Mouse (Mus musculus) natural killer cell, adult 2 months (primary cell): ENCODE measurements around the gene Rgs8.

Experiments
- DNase-seq, 2 experiments: peaks; one replicate each; pipeline ENCODE4 v3.0.0; 2022; ENCODE audit warnings: low spot score in 2 of 2

Gene Rgs8

GRCm38 (mm10) chr1:153741551-153742316 is 88.9 kb downstream of the Rgs8 start:
- no peak for DNase-seq

- DNase-seq = peak; percentile 66 to 76
Observed at GRCm38 (mm10) chr1:153742374-153743155, 89.7 kb downstream of the Rgs8 start.

GRCm38 (mm10) chr1:153746119-153746670 is 93.4 kb downstream of the Rgs8 start:
- DNase-seq = no peak

GRCm38 (mm10) chr1:153746728-153747127 is 93.9 kb downstream of the Rgs8 start:
- peak; percentile 66 to 76 for DNase-seq

GRCm38 (mm10) chr1:153747861-153748530 is 95.2 kb downstream of the Rgs8 start:
- no peak for DNase-seq

GRCm38 (mm10) chr1:153748549-153748948 is 95.7 kb downstream of the Rgs8 start:
- DNase-seq = peak; percentile 54 to 70

GRCm38 (mm10) chr1:153749211-153749801 is 96.5 kb downstream of the Rgs8 start, which contains the start of gene Rnasel:
TSS of gene Rnasel (plus strand) at chr1:153749426.
- peak; percentile 78 to 79 for DNase-seq
